Mouse (Mus musculus): ENCODE results near the gene Map2k2.
"Not testable (repeated sequence)": the region's sequence is repeated elsewhere in the genome, so short reads cannot be mapped to it uniquely, and the experiment has no call there.

Map2k2 gene

DNA sequence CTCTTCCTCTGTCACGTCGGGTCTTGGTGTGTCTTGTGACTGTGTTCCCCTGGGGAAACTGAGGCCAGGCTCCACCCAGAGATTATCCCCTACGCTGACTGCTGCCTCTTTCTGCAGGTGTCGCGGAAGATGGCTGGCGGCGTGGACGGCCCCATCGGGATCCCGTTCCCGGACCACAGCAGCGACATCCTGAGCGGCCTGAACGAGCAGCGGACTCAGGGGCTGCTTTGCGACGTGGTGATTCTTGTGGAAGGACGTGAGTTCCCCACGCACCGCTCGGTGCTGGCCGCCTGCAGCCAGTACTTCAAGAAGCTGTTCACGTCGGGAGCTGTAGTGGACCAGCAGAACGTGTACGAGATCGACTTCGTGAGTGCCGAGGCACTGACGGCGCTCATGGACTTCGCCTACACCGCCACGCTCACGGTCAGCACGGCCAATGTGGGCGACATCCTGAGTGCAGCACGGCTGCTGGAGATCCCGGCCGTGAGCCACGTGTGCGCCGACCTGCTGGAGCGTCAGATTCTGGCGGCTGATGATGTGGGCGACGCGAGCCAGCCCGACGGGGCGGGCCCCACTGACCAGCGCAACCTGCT, 38.2 kb downstream of the Map2k2 start:
- DNase-seq = peak in 1 of 2 experiments; percentile 40

DNA sequence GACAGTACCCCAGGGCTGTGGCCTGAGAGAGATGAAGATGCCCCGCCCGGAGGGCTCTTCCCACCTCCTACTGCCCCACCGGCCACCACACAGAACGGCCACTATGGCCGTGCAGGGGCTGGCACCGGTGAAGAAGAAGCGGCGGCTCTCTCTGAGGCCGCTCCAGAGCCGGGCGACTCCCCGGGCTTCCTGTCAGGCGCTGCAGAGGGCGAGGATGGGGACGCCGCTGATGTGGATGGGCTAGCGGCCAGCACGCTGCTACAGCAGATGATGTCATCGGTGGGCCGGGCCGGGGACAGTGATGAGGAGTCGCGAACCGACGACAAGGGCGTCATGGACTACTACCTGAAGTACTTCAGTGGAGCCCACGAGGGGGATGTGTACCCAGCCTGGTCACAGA, 39.0 kb downstream of the Map2k2 start:
- peak in 1 of 2 experiments; percentile 43 for DNase-seq

DNA sequence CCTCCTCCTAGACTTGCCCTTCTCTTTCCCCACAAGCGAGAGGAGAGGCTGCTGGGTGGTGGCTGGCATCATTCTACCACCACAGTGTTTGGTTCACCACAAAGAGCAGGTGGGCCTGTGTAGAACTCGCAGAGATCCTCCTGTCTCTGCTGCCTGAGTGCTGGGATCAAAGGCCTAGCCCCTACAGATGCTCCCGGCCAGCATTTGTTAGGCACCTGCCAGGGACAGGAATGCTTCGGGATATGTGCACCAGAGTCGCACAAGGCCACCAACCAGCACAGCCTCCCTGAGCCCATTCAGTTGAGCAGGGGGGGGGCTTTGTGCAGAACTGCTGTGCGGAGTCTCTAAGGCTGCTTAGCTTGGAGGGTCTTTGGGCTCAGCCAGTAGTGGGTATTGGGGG, 39.6 kb downstream of the Map2k2 start:
- no peak for DNase-seq

- DNase-seq = no peak
Measured at GRCm38 (mm10) chr10:81145778-81146177, 40.1 kb downstream of the Map2k2 start.

DNA sequence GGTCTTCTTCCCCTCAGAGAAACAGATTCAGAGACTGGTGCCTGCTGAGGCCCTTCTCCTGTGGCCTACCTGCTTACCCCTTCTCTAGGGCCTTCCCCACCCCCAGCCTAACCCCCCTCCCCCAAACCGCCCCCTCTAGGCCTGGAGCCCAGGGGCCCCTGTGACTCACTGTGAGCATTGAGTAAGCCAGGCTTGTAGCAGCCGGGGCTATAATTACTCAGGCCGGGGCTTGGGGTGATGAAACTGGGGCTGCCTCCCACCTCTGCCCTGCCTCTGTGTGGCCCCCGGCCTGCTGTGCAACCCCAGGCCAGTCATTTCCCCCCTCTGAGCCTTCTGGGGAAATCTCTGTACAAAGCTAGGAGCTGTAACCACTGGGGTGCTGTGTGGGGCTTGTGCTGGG, 40.6 kb downstream of the Map2k2 start:
- no peak for DNase-seq

DNA sequence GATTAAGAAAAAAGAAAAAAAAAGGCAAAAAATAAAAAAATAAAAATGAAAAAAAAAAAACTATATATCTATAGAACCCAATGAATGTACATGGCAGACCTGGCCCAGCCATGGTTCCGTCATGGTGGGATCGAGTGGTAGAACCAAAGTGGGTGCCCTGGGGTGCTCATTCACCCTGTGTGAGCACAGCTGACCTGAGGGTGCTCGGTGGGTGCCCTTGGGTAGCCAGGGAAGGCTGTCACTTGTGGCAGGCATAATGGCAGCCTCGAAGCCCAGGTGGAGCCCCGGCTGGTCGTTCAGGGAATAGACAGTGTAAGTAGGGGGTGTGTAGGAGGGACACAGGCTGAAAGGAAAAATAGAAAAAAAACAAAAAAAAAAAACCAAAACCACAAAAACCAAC, 45.5 kb downstream of the Map2k2 start:
- DNase-seq = no peak

DNA sequence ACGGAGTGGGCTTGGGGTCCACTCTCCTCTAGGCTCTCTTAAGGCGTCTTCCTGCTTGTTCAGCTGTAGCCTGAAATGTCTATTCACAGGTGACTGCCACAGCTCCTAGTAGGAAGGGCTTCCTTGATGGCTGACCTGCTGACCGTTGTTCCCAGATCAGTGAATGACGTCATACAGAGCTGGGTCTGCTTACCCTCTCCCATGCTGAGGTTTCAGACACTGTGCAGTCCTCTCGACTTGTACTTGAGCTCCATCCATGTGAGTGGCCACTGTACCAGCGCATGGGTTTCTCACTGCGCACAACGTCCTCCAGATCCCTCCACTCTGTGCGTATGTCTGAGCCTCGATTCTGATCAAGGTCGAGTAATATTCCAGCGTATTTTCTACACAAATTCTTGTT, 46.9 kb downstream of the Map2k2 start:
- no peak for DNase-seq

DNA sequence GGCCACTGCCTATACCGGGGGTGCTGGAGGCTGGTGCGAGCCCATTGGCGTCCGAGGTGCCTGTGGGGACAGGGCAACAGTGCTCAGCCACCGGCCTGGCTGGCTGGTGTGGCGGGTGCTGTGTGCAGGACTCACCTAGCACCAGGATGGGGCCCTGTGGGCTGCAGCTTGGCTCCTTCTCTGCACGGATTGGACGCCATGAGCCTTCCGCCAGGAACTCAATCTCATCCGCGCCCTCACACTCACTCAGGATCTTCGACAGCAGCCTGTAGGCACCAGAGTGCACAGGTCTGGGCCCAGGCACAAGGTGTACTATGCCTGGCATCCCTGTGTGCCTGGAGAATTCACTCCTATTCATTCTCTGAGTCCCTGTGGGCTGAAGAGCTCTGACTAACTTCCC, 48.6 kb downstream of the Map2k2 start:
- no peak for DNase-seq

GRCm38 (mm10) chr10:81154736-81155135, 49.0 kb downstream of the Map2k2 start:
- no peak for DNase-seq

DNA sequence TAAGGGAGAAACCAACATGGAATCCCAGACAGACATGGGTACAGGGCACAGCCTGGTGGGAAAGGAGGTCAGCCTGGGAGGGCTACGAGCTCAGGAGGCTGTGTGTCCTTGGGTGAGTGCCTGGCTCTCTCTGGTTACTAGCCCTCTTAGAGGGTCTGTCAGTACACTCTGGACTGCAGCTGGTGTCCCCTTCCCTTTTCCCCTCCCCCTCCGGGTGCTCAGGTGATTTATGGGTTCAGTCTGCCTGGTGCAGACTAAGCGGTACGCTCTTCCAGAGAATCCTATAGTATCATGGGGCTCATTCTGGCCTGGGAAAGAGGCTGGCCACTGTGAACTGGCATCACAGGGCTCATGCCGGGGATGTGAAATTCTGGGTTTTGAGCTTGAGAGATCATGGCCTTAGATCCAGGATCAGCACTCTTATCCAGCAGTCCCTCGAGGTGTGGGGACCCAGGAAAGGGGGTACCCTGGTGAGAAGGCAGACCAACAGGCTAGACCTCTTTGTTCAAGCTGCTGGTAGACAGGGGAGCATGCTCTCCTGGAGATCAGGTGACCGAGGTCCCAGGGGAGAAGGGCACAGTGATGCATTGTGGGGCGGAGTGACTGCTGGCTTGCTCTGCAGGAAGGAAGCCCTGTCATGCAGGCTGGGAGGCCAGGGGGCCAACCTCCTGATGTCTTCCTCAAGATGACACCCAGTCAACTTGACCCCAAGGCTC, 56.0 kb downstream of the Map2k2 start:
- DNase-seq = no peak

DNA sequence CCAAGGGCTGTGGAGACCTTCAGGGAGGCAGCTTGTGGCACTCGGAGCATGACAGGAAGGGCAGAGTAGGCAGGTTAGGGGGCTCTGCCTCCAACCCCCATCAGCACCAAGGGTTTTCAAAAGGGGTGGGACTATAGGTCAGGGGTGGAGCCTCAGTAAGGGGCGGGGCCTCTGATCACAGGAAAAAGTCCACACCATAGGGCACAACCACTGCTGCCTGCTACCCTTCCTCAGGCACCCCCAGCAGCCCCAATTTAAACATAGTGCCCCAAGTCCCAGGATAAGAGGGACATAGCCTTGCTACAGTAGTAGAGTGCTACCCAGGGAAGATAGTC, 56.6 kb downstream of the Map2k2 start:
- no peak for DNase-seq

DNA sequence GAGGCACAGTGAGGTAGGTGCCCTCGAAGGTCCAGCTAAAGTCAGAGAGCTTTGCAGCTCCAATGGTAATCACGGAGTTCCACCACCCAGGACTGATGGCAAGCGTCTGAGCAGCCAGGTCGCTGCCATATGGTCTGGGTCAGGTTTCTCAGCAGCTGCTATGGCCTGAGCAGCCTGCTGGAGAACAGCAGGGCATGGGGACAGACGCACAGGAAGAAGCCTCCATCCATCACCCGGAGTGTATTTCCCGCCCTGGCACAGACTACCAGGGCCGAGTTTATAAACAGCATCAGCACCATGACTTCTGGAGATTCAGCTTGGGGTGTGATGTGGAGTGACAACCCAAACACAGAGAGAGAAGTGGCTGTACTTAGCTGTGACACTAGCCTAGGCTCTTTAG, 59.4 kb downstream of the Map2k2 start:
- peak; percentile 68 to 76 for DNase-seq

DNA sequence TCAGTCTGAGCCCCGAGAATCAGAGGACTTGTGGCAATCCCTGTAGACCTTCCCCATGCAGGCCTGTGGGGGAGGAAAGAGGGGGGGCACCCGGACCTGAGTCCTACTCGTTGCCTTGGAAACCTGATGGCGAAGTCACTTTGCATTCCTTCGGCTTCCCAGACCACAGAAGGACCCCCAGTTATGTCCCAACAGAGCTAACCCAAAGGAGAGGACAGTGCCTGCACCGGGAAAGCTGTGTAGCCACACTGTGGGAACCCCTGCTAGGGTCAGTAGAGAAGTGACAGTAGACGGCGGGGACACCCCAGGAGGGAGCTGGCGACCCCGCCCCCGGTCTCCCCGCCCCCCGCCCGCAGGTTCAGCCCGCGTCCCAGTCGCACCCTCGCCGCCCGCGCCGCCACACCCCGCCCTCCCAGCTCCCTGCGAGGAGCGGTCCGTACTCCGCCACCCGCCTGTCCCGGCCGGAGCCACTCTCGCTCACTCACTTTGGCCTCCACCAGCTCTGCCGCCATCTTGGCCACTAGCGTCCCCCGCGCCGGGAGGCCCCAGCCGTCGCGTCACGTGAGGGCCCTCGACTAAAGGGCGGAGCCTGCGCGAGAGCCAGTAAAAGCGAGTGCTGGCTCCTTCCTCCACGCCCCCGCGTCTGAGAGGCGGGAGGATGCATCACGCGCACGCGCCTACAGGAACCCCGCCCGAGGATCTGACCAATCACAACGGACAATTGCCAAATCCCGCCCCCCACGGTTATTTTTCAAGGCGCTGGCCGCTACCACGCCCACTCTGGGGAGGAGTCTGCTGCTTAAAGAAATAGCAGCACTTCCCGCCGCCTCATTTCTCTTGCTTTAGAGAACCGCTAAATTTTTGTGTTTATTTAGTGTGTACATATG, 61.7 kb downstream of the Map2k2 start, which contains the start of gene Pias4:
TSS of gene Pias4 (minus strand) at position 724 of the 887 bp plus-strand sequence.
- DNase-seq = peak; percentile 100

DNA sequence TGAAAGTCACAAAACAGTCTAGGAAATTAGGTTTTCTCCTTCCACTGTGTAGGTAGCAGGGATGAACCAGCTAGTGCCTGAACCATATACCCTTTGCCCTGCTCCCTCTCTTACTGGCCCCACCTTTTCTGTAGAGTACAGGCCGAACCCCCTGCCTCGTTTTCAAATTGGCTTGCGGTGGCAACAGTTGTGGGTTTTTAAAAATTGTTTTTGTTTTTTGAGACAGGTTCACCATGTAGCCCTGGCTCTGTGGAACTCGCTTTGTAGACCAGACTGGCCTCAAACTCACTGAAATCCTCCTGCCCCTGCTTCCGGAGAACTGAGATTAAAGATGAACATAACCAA, 62.3 kb downstream of the Map2k2 start:
- no peak for DNase-seq

DNA sequence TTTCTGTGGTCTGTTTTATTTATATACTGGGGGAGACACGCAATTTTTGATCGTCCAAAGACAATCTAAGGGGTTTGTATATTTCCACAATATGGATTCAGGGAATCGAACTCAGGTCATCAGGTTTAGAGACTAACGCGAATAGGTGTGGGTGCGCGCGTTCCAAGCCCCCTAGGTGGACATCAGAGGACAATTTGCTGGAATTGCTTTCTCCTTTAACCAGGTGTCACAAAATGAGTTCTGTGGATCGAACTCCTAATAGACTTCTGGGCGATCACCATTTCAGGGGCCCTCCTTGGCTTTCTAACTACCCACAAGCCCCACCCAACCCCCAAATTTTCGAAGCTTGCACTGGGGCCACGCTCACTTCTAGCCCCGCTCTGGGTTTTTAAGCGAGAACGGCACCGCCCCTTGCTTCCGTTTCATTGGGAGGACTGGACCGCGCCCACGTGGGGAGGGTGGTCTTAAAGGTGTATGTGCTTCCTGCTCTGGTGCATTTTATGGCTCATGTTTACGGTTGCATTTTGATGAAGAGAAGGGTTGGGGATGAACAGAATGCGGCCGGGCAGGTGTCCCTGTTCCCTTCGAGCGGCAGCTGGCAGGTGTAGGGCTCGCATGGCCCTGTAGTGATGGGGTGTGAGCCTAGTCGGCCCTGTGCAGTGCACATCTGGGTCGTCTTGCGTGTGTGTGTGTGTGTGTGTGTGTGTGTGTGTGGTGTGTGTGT, 63.0 kb downstream of the Map2k2 start:
- DNase-seq = peak; percentile 77 to 84

GRCm38 (mm10) chr10:81169411-81169900, 63.7 kb downstream of the Map2k2 start:
- DNase-seq = peak in 1 of 2 experiments; percentile 35

GRCm38 (mm10) chr10:81173132-81173531, 67.4 kb downstream of the Map2k2 start:
- DNase-seq = peak; percentile 73 to 90

GRCm38 (mm10) chr10:81174617-81175344, 69.1 kb downstream of the Map2k2 start:
- peak; percentile 90 to 95 for DNase-seq

- not testable (repeated sequence) for DNase-seq
Measured at GRCm38 (mm10) chr10:81175345-81175701, 69.6 kb downstream of the Map2k2 start.

GRCm38 (mm10) chr10:81175936-81176465, 70.3 kb downstream of the Map2k2 start:
- no peak for DNase-seq

- DNase-seq = peak; percentile 98 to 100
Measured at GRCm38 (mm10) chr10:81176466-81177271, 71.0 kb downstream of the Map2k2 start, which contains the start of gene Eef2. Gene Eef2 (plus strand): TSS chr10:81176631.
